Mouse (Mus musculus): ENCODE measurements at regions not wholly inside any gene's neighbourhood (a gene's known extent, or its start where the extent isn't known, plus 50 kb on each side); places are given as distances from the start of the nearest gene placed in this dataset.

DNA sequence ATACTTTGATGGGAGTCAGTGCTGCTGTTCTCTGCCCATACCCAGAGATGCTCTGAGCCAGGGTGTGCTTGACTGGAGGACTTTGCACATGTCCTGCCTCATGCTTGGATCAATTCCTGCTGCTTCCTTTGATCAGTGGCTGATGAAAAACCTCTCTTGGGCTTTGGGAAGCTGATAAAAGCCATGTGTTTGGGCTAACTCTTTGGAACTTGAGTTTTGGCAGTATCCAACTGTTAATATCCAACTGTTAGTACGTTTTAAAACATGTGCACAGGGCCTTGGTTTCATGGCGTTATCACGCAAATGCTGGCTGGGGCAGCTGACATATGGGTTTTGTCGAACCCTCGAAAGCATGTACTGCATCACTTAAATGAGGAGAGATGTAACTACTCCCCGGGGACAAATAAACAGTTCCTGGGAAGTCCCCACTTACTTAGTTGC, 193.0 kb upstream of the Itga4 start:
- peaks cover 0 to 6% of the 10 kb centered on the region in 2 experiments; a peak in 2 of 4 replicates for H3K4me1 ChIP-seq (ENCODE audit: control insufficient read depth in 1 of 2, insufficient read depth in 2 of 2, low read length in 2 of 2)
- no peak overlapping the region for H3K9ac ChIP-seq (ENCODE audit: control insufficient read depth, low read depth, low read length, poor library complexity, severe bottlenecking)
- peaks cover 0 to 14% of the 10 kb centered on the region in 2 experiments; a peak in 2 of 4 replicates for H3K36me3 ChIP-seq (ENCODE audit: control insufficient read depth in 1 of 2, insufficient read depth in 2 of 2, low read length in 2 of 2)
- H3K4me3 ChIP-seq (ENCODE audit: control insufficient read depth in 1 of 2, insufficient read depth in 1 of 2, low read depth in 2 of 2, low read length in 2 of 2): no peak overlapping the region
- H3K27me3 ChIP-seq (ENCODE audit: control insufficient read depth in 1 of 2, insufficient read depth in 2 of 2, low read length in 2 of 2): no peaks in the 10 kb centered on the region
- H3K27ac ChIP-seq (ENCODE audit: control insufficient read depth, low read depth, low read length): no peak overlapping the region
- no peaks in the 10 kb centered on the region for H3K9me3 ChIP-seq (replicated peaks; ENCODE audit: insufficient read depth, low read length)
- H3K79me2 ChIP-seq (ENCODE audit: control insufficient read depth, insufficient read depth, low read length, poor library complexity): no peaks in the 10 kb centered on the region
- TF ChIP-seq ZC3H11A (IDR thresholded peaks at IDR 0.05; ENCODE audit: low read depth, low read length) (no peak), ETS1 (IDR thresholded peaks at IDR 0.05; ENCODE audit: low read depth, low read length) (no peak), POLR2A (IDR thresholded peaks at IDR 0.05; ENCODE audit: control insufficient read depth in 1 of 2, insufficient read depth in 1 of 2, low read depth in 1 of 2, low read length in 2 of 2, poor library complexity in 1 of 2) (no peak), TAL1 (IDR thresholded peaks at IDR 0.05; ENCODE audit: low read length) (no peak)
- no peak for DNase-seq (ENCODE audit: low read depth, low spot score)

DNA sequence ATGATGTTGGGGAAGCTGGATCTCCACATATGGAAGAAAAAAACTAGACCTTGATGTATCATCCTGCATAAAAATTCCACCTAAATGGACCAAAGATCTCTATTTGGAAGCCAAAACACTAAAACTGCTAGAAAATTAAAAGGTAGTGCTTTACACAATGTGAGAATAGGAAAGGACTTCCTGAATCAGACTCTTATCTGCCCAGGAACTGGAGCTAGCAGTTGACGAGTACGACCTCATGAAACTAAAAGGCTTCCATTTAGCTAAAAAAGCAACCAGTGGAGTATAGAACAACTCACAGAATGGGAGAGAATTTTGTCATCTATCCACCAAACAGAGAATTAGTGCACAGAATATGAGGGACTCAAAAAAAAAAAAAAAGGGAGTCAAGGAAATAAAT, 191.6 kb upstream of the Itga4 start:
- TF ChIP-seq HCFC1 (IDR thresholded peaks at IDR 0.05; ENCODE audit: low read depth, low read length) (no peak), NELFE (IDR thresholded peaks at IDR 0.05; ENCODE audit: low read depth, low read length) (no peak), EP300 (IDR thresholded peaks at IDR 0.05; ENCODE audit: low read depth in 1 of 2, low read length in 2 of 2) (no peak), ELF1 (IDR thresholded peaks at IDR 0.05; ENCODE audit: low read depth, low read length) (peak; percentile 60), MAX (IDR thresholded peaks at IDR 0.05; ENCODE audit: low read length) (no peak), JUND (IDR thresholded peaks at IDR 0.05; ENCODE audit: low read depth, low read length) (no peak), MAFK (IDR thresholded peaks at IDR 0.05; ENCODE audit: borderline replicate concordance, low read depth, low read length) (no peak), MXI1 (IDR thresholded peaks at IDR 0.05; ENCODE audit: low read depth, low read length) (no peak), GATA1 (IDR thresholded peaks at IDR 0.05; ENCODE audit: low read depth, low read length) (peak; percentile 66), KAT2A (conservative IDR thresholded peaks at IDR 0.05; ENCODE audit: low read depth, low read length) (no peak), RAD21 (IDR thresholded peaks at IDR 0.05; ENCODE audit: low read depth, low read length) (no peak), MAZ (IDR thresholded peaks at IDR 0.05; ENCODE audit: low read depth, low read length) (no peak), MEF2A (IDR thresholded peaks at IDR 0.05; ENCODE audit: extremely low read depth, insufficient replicate concordance, low read depth, low read length, poor library complexity, severe bottlenecking) (no peak), MYB (IDR thresholded peaks at IDR 0.05; ENCODE audit: low read depth, low read length) (no peak)

More for the DNA sequence above, 191.6 kb upstream of the Itga4 start:
- no peak overlapping the region for H3K27ac ChIP-seq (ENCODE audit: control insufficient read depth, low read depth, low read length)
- no peaks in the 10 kb centered on the region for H3K27me3 ChIP-seq (ENCODE audit: control insufficient read depth in 1 of 2, insufficient read depth in 2 of 2, low read length in 2 of 2)
- no peak overlapping the region for H3K9ac ChIP-seq (ENCODE audit: control insufficient read depth, low read depth, low read length, poor library complexity, severe bottlenecking)
- peak; percentile 44 for DNase-seq (ENCODE audit: low read depth, low spot score)
- peaks cover 0 to 6% of the 10 kb centered on the region in 2 experiments; a peak in 2 of 4 replicates for H3K4me1 ChIP-seq (ENCODE audit: control insufficient read depth in 1 of 2, insufficient read depth in 2 of 2, low read length in 2 of 2)
- H3K79me2 ChIP-seq (ENCODE audit: control insufficient read depth, insufficient read depth, low read length, poor library complexity): no peaks in the 10 kb centered on the region
- no peak overlapping the region for H3K4me3 ChIP-seq (ENCODE audit: control insufficient read depth in 1 of 2, insufficient read depth in 1 of 2, low read depth in 2 of 2, low read length in 2 of 2)
- peaks cover 0 to 14% of the 10 kb centered on the region in 2 experiments; a peak in 2 of 4 replicates for H3K36me3 ChIP-seq (ENCODE audit: control insufficient read depth in 1 of 2, insufficient read depth in 2 of 2, low read length in 2 of 2)
- no peaks in the 10 kb centered on the region for H3K9me3 ChIP-seq (replicated peaks; ENCODE audit: insufficient read depth, low read length)

All from MEL (cell line).